Mouse (Mus musculus): ENCODE results near the gene Clpb. TPM values are rescaled to one million over a fixed set of nuclear protein-coding genes. Genes with fewer than 3 reads are reported as not detected.

Gene Clpb
- total RNA-seq, 2 experiments from 2014 or later, result 19.6 to 60.0 TPM

DNA sequence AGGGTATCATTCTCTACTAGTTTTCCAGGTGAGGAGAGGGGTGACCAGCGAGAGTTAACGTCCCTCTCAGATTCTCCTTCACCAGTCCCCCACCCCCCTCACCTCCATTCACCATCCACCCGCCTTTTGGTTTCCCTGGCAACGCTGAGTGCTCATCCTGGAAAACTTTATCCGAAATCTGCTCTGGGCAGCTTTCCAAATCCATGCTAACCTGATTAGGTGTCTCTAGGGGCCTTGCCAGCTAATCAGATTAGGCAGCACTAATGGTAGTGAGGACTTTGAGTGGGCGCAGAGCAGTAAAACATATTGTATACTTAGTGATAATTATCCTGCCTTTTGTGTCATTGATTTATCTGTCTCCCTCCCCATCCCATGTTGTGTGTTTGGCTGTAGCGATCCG lies 109.3 kb downstream of the Clpb start:
- ATAC-seq (replicated peaks; ENCODE audit: poor library complexity, severe bottlenecking), result no peak

DNA sequence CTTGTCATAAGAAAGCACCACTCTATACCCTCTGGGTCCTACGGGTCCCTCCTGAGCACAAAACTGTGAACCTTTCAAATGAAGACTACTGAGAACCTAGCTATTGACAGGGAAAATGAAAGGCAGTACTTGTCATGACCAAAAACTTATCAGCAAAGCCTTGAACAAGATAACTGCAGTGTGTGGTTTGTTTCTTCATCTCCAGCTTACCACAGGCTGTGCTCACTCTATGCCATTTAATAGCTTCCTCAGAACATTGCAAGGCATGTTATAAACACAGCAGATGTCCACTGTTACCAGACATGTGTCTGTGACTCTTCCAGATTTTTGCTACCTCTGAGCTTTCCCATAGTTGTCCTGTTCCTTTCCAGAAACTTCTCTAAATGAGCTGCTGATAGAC lies 113.6 kb downstream of the Clpb start:
- ATAC-seq (replicated peaks; ENCODE audit: poor library complexity, severe bottlenecking), result peak; percentile 30; the same call in 1 of the 2 replicates

DNA sequence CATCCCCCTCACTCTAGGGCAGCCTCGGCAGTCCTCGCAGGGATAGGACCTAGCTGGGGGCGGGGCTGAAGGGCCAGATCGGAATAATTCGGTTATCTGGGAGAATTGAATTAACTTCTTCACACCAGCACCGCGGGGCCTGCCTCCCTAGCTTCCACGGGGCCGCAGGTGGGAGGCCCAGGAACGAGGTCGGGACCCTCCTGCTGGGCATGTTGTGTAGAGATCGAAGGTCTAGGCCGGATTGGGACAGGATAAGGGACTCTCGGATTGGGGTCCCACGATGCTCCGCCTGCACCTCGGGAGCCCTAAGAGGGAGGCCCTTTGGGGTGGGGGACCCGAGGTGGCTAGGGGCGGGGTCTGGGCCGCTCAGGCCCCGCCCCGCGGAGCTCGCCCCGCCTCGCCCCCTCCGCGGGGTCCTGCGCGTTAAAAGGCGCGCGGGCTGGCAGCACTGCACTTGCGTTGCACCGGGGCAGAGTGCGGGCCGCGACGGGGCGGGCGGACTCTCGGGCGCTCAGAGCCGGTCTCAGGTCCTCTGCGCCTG lies 154.5 kb downstream of the Clpb start, which contains the start of gene Phox2a:
Gene Phox2a (plus strand): TSS at position 453 of the 541 bp plus-strand sequence.
- no peak for ATAC-seq (replicated peaks; ENCODE audit: poor library complexity, severe bottlenecking)

DNA sequence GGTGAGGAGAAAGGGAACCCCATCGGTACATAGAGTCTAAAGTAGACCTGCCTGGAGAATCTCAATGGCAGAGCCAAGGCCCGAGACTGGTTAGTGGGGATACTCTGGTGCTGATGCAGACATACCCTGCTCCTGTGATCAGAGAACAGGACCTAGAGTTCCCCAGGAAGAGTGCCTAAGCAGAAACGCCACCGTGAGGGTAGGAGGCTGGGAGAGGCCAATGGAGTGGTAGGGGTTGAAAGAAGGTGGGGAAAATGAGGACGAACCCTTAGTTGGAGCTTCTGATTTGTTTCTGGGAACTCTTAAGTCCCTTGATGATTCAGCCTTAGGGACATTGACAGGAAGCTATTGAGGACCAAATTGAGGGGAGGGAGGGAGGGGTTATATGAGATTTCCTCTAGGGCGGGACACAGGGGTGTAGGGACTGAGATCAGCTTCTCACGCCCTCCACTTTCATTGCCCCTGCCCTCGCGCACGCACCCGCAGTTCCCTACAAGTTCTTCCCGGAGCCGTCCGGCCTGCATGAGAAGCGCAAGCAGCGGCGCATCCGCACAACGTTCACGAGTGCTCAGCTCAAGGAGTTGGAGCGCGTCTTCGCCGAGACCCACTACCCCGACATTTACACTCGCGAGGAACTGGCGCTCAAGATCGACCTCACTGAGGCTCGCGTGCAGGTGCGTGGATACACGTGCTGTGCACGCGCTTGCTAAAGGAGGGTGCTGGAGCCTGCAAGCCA lies 157.0 kb downstream of the Clpb start:
- no peak for ATAC-seq (replicated peaks; ENCODE audit: poor library complexity, severe bottlenecking)

DNA sequence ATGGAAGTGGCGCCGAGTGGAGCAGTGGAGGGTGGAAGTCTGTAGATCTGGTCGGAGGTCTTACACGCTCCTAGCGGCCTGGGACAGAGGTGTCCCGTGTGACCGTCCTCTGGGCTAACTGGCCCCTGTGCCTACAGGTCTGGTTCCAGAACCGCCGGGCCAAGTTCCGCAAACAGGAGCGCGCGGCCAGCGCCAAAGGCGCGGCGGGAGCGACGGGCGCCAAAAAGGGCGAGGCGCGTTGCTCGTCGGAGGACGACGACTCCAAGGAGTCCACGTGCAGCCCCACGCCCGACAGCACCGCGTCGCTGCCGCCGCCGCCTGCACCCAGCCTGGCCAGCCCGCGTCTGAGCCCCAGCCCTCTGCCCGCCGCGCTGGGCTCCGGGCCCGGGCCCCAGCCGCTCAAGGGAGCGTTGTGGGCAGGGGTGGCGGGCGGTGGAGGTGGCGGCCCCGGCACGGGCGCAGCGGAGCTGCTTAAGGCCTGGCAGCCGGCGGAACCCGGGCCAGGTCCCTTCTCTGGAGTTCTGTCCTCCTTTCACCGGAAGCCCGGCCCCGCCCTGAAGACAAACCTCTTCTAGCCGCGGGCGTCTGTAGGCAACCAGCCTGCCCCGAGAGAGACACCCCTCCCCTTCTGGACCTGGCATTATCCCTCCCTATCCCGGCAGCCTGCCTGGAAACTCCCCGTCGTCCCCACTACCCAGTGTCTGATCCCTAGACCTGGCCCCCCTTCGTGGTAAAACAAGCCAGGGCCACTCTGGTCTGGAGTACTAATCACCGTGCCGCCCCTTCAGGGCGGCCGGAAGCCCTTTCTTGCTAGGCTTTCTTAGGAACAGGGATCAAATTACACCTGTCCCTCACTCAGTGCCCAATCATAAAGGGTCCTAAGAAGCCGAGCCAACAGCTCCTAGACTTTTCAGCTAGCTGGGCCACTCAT lies 158.4 kb downstream of the Clpb start:
- ATAC-seq (replicated peaks; ENCODE audit: poor library complexity, severe bottlenecking), result peak; percentile 60

DNA sequence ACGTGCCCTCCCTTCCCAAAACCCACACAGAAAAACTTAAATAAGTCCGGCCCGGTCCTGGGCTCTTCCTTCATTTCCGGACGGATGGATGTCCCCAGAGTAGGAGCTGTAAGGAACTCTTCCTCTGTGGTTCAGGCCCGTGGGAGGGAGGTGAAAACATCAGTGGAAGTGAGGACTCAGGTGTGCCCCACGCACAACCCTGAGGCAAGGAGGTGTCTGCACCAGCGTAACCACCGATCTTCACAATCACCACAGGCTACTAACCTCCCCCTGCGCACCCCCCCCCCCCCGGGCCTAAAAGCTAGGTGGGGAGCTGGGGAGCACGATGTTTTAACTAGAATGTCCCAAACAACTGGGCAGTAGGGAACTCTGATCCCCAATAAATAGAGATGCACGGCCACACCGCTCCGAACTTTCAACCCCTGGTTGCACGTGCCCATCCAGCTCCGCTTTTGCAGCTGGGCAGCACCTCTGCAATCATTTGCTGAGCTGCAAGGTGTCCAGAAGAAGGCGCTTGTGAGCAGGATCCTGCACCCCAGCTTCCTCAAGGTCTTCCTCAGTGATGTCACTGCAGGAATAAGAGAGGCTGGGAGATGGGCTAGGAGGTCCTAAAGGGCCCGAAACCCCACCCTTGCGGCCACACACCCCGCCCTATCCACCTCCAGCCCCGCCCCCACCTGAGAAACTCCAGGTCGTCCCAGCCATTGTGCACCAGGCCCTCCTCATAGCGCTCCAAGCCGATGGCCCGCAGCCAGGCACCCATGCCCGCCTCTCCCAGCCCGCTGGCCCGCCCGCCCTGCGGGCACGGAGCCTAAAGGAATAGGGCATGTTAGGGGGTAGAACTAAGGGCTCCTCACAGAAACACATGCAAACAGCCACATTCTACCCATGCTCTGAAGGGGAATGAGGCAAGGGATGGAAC lies 159.7 kb downstream of the Clpb start:
- ATAC-seq (replicated peaks; ENCODE audit: poor library complexity, severe bottlenecking), result no peak

DNA sequence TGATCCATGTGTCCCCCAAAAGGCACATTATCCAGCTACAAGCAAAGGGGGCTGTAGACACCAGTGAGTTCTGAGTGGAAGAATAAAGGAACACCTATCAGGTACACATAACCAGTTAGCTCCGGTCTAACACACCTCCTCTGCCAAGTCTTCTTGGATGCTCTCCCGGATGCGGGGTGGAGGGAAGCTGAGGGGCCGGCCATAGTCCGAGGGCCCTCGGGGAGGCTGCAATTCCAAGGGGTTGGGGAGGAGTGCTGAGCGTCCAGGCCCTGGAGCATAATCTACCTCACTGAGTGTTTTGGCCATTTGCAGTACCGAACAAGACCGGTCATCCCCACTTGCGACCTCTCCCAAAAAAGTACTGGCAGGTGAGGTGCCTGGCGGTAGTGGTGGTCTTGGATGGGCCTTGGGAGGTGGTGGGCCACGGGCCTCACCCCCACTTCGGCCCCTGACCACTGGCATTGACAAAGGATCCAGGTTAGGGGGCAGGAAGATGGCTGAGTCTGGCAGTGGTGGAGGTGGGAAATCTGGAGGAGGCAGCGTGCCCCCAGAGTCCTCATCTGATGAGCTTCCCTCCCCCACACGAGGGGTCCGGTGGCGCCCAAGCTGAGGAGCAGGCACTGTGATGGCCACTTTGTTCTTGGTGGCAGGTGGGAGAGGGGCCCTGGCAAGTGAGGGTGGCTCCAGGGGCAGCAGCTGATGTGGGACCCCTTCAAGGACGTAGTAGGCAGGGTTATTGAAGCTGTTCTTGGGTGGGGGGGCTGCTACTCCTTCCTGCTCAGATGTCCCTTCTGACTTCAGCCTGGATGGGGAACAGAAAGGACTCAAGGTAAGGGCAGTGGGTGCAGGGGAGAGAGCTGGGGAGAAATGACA lies 160.6 kb downstream of the Clpb start:
- no peak for ATAC-seq (replicated peaks; ENCODE audit: poor library complexity, severe bottlenecking)

DNA sequence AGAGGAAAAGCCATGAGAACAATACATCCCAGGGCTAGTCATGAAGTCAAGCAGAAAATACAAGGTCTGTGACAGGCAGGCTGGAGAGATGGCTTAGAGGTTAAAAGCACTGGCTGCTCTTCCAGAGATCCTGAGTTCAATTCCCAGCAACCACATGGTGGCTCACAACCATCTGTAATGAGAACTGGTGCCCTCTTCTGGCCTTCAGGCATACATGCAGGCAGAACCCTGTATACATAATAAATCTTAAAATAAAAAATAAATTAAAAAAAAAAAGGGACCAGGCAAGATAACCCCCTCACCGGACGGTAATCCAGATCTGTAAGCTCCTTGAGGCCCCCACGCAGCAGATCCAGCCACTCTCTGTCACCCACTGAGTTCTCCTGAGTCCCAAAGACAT lies 166.9 kb downstream of the Clpb start:
- no peak for ATAC-seq (replicated peaks; ENCODE audit: poor library complexity, severe bottlenecking)

DNA sequence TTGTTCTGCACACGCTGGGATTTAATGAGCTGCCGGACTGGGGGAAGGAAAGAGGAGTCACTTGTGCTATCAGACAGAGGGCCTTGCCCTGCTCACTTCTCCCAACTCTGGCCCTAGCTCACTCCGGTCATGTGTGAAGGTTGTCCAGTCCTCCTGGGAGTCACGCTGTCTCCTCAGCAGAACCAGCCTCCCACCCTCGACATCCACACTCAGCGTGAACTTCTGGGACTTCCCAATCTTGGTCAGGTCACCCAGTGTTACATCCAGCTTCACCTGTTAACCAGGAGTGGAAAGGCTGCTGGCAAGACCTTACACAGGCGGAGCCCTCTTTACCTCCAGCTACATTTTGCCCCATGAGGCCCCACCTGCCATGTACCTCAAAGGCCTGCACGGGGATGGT lies 168.0 kb downstream of the Clpb start:
- no peak for ATAC-seq (replicated peaks; ENCODE audit: poor library complexity, severe bottlenecking)

DNA sequence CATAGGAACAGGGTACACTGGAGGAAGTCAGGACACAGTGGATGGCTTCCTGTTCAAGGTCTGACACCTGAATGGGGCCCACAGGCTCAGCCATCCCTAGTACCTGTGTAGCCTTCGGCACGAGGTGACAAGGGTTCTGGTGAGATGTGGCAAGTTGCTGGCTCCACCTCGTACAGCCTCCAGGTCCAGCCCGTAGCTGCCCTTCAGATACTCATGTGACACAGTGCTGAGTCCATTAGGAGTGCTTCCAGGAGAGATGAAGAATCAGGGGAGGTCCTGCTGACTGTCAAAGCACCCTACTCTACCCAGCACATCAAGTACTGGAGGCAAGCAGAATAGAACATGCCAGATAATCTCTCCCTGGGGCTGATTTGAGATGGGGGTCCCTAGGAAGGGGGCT lies 168.9 kb downstream of the Clpb start:
- no peak for ATAC-seq (replicated peaks; ENCODE audit: poor library complexity, severe bottlenecking)

DNA sequence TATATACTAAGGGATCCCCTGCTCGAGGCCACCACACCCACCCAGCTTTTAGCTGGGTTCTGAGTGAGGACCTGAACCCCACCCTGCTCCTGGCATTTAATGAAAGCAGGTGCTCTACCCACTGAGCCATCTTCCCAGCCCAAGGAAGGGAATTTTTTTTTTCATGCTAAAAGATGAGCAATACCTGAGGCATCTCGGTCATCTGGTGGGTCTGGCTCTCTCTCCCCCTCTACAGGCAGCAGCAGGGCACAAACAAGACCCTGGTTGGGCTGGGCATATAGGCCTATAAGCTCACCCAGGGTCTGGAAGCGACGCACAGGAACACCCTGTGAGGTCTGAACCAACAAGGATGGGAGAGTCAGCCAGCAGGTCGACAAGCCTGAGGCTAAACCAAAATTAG lies 169.9 kb downstream of the Clpb start:
- no peak for ATAC-seq (replicated peaks; ENCODE audit: poor library complexity, severe bottlenecking)

DNA sequence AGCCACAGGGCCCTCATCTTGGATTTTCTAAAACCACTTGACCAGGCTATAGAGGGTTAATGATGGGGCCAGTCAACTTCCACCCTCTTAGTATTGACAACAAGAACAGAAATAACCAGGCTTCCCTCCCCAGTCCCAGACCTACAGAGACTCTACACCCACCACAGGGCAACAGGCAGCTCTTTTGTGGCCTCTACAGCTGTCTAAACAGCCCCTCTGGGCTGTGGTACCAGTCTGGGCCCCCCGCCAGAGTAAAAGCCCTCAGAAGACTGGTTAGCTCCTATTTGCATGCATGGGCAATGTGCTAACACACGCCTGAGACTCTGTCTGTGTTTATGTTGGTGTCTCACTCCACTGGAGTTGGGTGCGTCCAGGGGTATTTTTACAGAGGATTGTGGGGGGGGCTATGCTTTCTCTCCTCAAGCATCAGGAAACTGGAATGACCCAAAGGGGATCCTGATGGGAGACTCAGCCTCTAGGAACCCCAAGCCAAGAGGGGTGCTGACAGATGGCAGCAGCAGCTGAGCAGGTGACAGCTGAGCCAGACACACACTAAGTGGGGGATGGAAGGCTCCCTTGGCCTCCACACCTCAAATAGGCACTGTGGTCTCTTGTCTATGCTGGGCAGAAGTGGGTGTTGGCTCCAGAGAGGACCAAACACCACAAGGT lies 170.6 kb downstream of the Clpb start:
- ATAC-seq (replicated peaks; ENCODE audit: poor library complexity, severe bottlenecking), result no peak

DNA sequence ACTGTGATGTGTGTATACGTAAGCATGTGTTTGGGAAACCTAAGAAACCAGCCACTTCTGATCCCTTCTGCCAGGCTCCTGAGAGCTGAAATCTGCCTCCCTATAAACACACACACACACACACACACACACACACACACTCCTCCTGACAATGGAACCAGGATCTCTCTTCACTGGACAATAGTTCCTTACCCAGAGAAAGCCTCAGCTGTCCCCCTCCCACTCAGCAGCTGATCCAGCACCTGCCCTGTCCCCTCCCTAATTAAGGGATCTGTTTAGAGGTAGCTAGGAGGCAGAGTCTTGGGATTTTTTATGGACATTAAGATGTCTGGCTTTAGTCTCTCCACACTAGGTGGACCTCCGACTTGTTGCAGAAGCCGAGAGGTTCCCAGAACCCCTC lies 171.5 kb downstream of the Clpb start:
- no peak for ATAC-seq (replicated peaks; ENCODE audit: poor library complexity, severe bottlenecking)

DNA sequence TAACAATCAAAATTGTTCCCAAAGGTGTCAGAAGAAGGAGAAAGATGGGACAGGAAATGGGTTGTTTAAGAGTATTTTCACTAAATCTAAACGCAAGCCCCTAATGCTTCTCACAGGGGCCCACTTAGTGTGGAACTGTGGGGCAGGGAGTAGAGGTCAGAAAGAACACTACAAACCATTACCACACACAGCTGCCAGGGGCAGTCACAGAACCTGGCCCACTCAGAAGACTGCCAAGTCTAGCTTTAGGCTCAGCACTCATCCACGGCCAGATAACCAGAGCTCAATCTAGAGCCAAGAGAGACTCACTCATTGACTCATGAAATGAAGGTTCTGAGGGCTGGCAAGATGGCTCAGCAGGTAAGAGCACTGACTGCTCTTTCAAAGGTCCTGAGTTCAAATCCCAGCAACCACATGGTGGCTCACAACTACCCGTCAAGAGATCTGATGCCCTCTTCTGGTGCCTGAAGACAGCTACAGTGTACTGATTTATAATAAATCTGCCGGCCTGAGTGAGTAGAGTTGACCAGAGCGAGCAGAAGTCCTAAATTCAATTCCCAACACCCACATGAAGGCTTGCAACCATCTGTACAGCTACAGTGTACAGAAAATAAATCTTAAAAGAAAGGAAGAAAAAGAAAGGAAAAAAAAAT lies 172.2 kb downstream of the Clpb start:
- ATAC-seq (replicated peaks; ENCODE audit: poor library complexity, severe bottlenecking), result no peak

DNA sequence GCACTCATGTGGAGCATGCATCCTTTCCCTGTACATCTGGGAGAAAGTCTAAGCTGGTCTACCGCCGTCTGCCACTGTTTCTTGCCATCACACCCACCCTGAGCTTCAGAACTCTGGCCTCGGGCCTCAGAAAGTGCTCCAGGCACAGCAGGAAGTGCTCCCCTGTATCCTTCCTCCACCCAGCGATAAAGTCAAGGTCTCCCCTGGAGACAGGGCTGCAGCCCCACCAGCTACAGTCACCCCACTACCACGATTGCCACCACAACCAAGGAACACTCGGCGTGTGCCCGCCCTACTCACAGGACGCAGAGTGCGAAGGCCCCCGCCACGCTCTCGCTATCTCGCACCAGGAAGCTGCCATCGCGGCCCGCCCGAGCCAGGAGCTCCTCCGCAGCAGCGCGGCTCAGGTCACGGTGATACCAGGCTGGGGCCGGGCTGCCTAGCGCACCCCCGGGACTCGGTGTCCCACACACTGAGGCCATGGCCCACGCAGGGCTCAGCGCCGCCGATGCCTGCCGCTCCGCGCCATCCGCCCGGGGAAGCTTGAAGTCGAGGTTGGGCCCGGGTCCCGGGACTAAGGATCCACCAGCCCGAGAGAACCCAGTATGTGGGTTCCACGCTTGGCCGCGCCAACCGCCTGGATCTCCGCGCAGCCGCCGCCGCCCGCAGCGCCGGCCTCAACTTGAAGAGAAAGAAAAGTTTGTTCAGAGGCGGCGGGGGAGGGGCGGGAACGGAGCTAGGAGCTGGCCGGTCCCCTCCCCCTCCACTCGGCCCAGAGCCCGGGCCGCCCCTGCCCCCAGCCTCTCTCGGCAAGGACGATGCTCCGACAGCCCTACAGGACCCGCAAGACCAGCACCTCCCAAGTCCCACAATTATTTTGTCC lies 173.1 kb downstream of the Clpb start:
- peak; percentile 48 for ATAC-seq (replicated peaks; ENCODE audit: poor library complexity, severe bottlenecking)

DNA sequence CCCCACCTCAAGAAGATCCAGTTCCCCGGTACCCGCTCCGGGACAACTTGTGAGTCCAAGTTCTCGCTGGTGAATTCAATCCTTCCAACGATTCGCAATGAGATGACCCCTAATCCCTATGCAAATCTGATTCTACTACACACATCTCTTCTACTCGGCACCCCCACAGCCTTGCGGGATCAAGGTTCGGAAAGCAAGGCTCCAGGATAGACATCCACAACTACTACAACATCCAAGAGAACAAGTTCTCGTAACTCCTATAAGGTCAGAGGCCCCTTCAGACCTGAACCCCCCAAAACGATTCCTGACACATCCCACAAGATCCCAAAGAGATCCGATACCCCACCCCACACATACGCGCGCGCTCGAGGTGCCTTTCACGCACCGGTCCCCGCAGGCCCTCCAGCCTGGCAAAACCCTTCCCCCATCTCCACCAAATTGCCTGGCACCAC lies 173.7 kb downstream of the Clpb start:
- ATAC-seq (replicated peaks; ENCODE audit: poor library complexity, severe bottlenecking), result 0 out of 2 replicates have a peak, but pooled peaks have one; percentile 1
